Mouse (Mus musculus) central nervous system, embryonic 11.5 days (tissue): ENCODE data around the gene Spesp1. TPM values are rescaled to one million over a fixed set of nuclear protein-coding genes. Genes with fewer than 3 reads are reported as not detected.

Experiments used
- polyA plus RNA-seq: library from polyadenylated mRNA; depleted of rRNA; stranded (reverse); fragments of >200 nt; gene quantifications from 2 replicates; pipeline ENCODE4 v1.2.3, GENCODE M21; 2012; rRNA removed

Gene Spesp1
- polyA plus RNA-seq: not detected in 2 replicates

GRCm38 (mm10) chr9:62281991-62282390, at the start of gene Spesp1:
Gene Spesp1, minus strand, starts transcription at chr9:62282208.

Other genes with a start within 250 kb of the Spesp1 start
- gene Glce, start 159.6 kb downstream of the Spesp1 start, polyA plus RNA-seq: 9.4 and 15.9 TPM in 2 replicates
- gene Anp32a, start 59.1 kb upstream of the Spesp1 start, polyA plus RNA-seq: 882 and 3,071 TPM in 2 replicates